Mouse (Mus musculus) megakaryocyte, embryonic 14.5 days (primary cell): ENCODE measurements around the gene Lhfp.

ENCODE experiments used
- FLI1 ChIP-seq: IDR thresholded peaks from 2 replicates; pipeline ENCODE4 v1.6.1; 2012; ENCODE audit warnings: low read length, inconsistent platforms, mixed read lengths
- GATA1 ChIP-seq: IDR thresholded peaks from 3 replicates; pipeline ENCODE4 v1.6.1; 2012; ENCODE audit warnings: mixed read lengths, low read length, inconsistent platforms, borderline replicate concordance

- TF ChIP-seq GATA1 = no peak
- TF ChIP-seq FLI1 = no peak
These were observed 159.5 kb downstream of the Lhfp start for GRCm38 (mm10) chr3:53200853-53201252.
